Mouse (Mus musculus) testis, adult 2 months (tissue): ENCODE data around the gene Zfp91. TPM values are rescaled to one million over a fixed set of nuclear protein-coding genes. Genes with fewer than 3 reads are reported as not detected.

Source experiments
- H3K27ac ChIP-seq: fragments of 200-500 bp; 2 replicates; pipeline ENCODE4 v1.5.1; 2012; ENCODE audit warnings: low read depth, low read length; ENCODE audit not compliant: control insufficient read depth, insufficient read depth
- H3K27me3 ChIP-seq: fragments of 200-500 bp; 2 replicates; pipeline ENCODE4 v1.6.1; 2012; ENCODE audit warnings: mild to moderate bottlenecking, low read length, moderate library complexity; ENCODE audit not compliant: control insufficient read depth, insufficient read depth
- H3K36me3 ChIP-seq: fragments of 200-500 bp; 2 replicates; pipeline ENCODE4 v1.6.1; 2012; ENCODE audit warnings: mild to moderate bottlenecking, low read length; ENCODE audit not compliant: control insufficient read depth, insufficient read depth
- H3K4me1 ChIP-seq: fragments of 200-500 bp; 2 replicates; pipeline ENCODE4 v1.6.1; 2012; ENCODE audit warnings: low read length; ENCODE audit not compliant: control insufficient read depth, insufficient read depth
- H3K4me3 ChIP-seq: fragments of 200-500 bp; 2 replicates; pipeline ENCODE4 v1.5.1; 2012; ENCODE audit warnings: low read depth, mild to moderate bottlenecking, low read length, moderate library complexity, mixed read lengths; ENCODE audit not compliant: control insufficient read depth
- CTCF ChIP-seq: fragments of 200-500 bp; IDR thresholded peaks from 2 replicates; pipeline ENCODE4 v1.5.1; 2012; ENCODE audit warnings: low read depth, mild to moderate bottlenecking, inconsistent platforms, low read length, moderate library complexity; ENCODE audit not compliant: control insufficient read depth, insufficient read depth, insufficient replicate concordance
- POLR2A ChIP-seq: fragments of 200-500 bp; IDR thresholded peaks from 2 replicates; pipeline ENCODE4 v1.6.1; 2012; ENCODE audit warnings: low read depth, mild to moderate bottlenecking, inconsistent platforms, low read length, moderate library complexity; ENCODE audit not compliant: control insufficient read depth
- polyA plus RNA-seq: library from polyadenylated mRNA; depleted of rRNA; stranded (reverse); fragments of >200 nt; gene quantifications from 2 replicates; pipeline ENCODE4 v1.2.3, GENCODE M21; 2012

Gene Zfp91
- polyA plus RNA-seq, 1 experiment: 48.5 TPM

DNA sequence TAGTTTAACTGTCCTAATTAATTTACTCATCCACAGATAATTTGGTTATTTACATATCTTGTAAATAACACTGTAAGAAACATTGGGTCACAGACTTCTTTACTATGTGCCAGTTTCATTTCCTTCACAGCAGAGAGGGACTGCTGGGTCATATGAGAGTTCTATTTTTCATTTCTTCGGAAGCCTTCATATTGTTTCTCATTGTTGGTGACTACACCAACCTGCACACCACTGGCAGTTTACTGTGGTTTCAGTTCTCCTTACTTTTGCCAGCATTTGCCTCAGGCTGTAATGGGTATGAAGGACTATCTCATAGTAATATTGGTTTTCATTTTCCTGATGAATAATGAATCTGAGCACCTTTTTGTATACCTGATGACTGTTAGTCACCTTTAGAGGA is 22.6 kb upstream of the Zfp91 start:
- no peak overlapping the region for H3K4me3 ChIP-seq
- H3K27ac ChIP-seq: no peak overlapping the region
- H3K36me3 ChIP-seq: no peaks in the 10 kb centered on the region
- H3K4me1 ChIP-seq: no peaks in the 10 kb centered on the region
- H3K27me3 ChIP-seq: no peaks in the 10 kb centered on the region
- no peak for TF ChIP-seq CTCF
- no peak for TF ChIP-seq POLR2A

DNA sequence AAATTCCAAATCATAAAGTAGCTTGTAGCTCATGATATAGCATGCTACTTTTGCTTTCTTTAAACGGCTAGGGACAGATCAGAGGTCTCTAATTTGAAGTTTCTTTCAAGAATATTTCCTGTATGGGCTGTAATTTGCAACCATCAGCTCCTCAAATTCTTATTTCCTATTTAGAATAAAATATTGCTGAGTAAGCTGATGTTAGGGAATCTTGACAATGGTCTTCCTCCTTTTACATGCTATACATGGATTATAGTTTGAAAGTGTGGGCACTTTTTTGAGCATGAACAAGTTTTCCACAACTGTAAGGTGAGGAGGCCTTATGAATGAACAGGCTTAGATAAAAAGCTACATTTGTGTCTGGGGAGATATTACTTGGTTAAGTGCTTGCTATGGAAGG is 18.0 kb upstream of the Zfp91 start:
- H3K4me1 ChIP-seq: no peaks in the 10 kb centered on the region
- H3K27ac ChIP-seq: no peak overlapping the region
- no peaks in the 10 kb centered on the region for H3K36me3 ChIP-seq
- H3K27me3 ChIP-seq: no peaks in the 10 kb centered on the region
- TF ChIP-seq POLR2A (no peak), CTCF (no peak)
- H3K4me3 ChIP-seq: no peak overlapping the region

DNA sequence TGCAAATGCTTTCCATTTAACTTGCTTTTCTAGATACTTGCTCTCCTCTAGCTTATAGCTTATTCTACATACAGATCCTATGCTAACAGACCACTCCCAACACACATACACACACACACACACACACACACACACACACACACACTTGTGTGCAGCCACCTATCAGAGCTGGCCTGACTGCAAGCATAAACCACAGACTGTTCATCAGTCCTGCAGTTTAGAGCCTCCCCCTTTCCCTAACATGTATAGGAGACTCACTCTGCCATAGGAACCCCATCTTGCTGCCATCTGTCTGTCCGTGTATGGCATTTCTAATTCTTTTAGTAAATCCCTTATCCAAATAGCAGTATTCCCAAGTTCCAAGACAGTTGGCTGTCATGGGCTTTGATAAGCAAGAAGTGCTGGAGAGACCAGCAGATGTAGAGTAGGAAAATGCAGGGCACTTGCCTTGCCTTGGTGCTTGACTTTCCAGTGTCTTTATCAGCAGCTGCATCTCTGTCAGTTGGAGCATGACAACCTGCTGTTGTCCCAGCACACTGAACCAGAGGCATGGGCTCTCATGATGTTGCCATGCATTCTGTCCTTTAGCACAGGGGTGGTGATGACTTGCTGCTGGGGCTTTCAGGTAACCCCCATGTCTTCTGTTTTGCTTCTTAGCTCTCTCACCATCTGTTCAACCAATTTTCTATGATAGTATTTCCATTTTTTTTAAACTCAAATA is 16.9 kb upstream of the Zfp91 start:
- no peaks in the 10 kb centered on the region for H3K36me3 ChIP-seq
- no peak overlapping the region for H3K4me3 ChIP-seq

DNA sequence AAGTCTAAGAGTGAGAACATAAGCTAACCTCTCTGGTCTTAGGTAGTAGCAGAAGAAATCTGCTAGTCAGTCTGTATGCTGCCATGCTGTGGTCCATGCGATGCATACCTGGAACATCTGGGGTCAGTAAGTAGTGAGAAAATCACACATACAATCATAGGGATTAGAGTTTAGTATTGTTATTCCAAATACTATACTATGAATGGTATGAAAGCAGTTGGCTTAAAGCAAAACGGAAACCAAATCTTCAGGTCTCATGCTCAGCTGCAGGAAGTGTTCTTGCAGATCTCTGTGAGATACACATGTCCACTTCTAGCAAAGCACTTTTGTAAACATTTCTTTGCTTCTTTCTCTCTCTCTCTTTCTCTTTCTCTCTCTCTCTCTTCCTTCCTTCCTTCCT is 10.3 kb upstream of the Zfp91 start:
- no peak for TF ChIP-seq CTCF
- TF ChIP-seq POLR2A: no peak
- no peaks in the 10 kb centered on the region for H3K4me1 ChIP-seq
- no peaks in the 10 kb centered on the region for H3K36me3 ChIP-seq
- no peak overlapping the region for H3K27ac ChIP-seq
- H3K27me3 ChIP-seq: no peaks in the 10 kb centered on the region
- no peak overlapping the region for H3K4me3 ChIP-seq

More for the DNA sequence above, 16.9 kb upstream of the Zfp91 start:
- Histone ChIP-seq H3K4me1 (no peaks in the 10 kb centered on the region), H3K27me3 (no peaks in the 10 kb centered on the region), H3K27ac (no peak overlapping the region)
- no peak for TF ChIP-seq CTCF
- no peak for TF ChIP-seq POLR2A

DNA sequence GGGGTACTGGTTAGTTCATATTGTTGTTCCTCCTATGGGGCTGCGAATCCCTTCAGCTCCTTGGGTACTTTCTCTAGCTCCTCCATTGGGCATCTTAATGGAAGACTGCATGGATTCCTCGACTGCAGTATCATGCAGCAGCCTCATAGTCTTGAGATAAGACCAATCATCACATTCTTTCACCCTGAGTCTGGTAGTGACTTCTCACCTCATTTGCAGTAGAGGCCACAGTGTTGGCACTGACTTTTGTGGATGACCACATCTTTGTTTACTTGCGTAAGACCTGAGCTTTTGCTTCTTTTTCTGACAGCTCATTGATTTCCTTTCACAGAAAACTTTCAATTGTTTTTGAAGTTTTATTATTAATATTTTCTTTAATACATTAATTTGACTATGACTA is 9.8 kb upstream of the Zfp91 start:
- Histone ChIP-seq H3K4me1 (no peaks in the 10 kb centered on the region), H3K27me3 (no peaks in the 10 kb centered on the region), H3K27ac (no peak overlapping the region), H3K36me3 (no peaks in the 10 kb centered on the region), H3K4me3 (no peak overlapping the region)
- TF ChIP-seq CTCF: no peak
- TF ChIP-seq POLR2A: no peak

DNA sequence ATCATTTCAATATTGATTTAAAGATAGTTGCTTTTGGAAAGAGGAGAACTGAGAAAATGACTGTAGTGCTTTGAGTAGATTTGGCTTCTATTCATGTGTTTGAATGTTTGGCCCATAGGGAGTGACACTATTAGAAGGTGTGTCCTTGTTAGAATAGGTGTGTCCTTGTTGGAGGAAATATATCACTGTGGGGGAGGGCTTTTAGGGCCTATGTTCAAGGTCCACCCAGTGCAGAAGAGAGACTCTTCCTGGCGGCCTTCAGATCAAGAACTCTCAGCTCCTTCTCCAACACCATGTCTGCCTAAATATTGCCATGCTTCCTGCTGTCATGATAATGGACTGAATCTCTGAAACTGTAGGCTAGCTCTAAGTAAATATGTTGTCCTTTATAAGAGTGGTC is 8.3 kb upstream of the Zfp91 start:
- no peak overlapping the region for H3K27ac ChIP-seq
- no peaks in the 10 kb centered on the region for H3K36me3 ChIP-seq
- H3K4me1 ChIP-seq: no peaks in the 10 kb centered on the region
- no peaks in the 10 kb centered on the region for H3K27me3 ChIP-seq
- no peak overlapping the region for H3K4me3 ChIP-seq
- TF ChIP-seq CTCF (no peak), POLR2A (no peak)

DNA sequence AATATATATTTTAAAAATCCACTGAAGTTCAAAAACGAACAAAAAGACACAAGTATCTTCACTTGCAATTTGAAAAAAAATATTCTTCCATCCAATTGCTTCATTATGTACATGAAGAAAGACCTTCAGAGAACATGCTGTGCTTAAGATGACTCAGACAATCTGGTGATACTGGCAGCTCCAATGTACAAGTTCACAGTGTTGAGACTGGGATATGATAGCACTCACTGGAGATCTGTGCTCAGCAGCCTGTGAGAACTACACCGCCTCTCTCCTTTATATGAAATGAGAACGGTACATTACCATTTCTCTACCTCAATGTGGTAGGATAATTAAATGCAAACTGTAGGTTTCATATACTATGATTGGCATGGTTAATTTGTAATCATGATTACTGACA is 6.9 kb upstream of the Zfp91 start:
- no peak overlapping the region for H3K27ac ChIP-seq
- TF ChIP-seq POLR2A (no peak), CTCF (no peak)
- no peaks in the 10 kb centered on the region for H3K4me1 ChIP-seq
- no peak overlapping the region for H3K4me3 ChIP-seq
- H3K36me3 ChIP-seq: no peaks in the 10 kb centered on the region
- no peaks in the 10 kb centered on the region for H3K27me3 ChIP-seq
